8 mouse cellular contexts compared by ENCODE assay signal in genomic region chr19:16955231-16955612, GRCm38 (mm10). TPM values are rescaled to one million over a fixed set of nuclear protein-coding genes. Genes with fewer than 3 reads are reported as not detected.
DNase-seq lines count a peak whose midpoint lies in the region; ATAC-seq and TF ChIP-seq lines count a peak whose summit lies in the region.

No protein-coding gene starts in this region.

- no peaks in the 10 kb centered on the region for H3K36me3 ChIP-seq in lung, embryonic 14.5 days (ENCODE audit: insufficient read depth)
- no peaks in the 10 kb centered on the region for H3K36me3 ChIP-seq in limb, embryonic 13.5 days
- H3K36me3 ChIP-seq in stomach, embryonic 16.5 days (ENCODE audit: control insufficient read depth, insufficient read depth, low read length) = no peaks in the 10 kb centered on the region

- TF ChIP-seq CTCF in lung, embryonic 14.5 days (IDR thresholded peaks at IDR 0.05; ENCODE audit: low read depth) = no peak

- no peak overlapping the region for H3K9ac ChIP-seq in lung, embryonic 14.5 days
- H3K9ac ChIP-seq in limb, embryonic 13.5 days = no peak overlapping the region
- no peak overlapping the region for H3K9ac ChIP-seq in stomach, embryonic 16.5 days (ENCODE audit: low read length)

- H3K4me2 ChIP-seq in lung, embryonic 14.5 days = peak overlapping the region; percentile 88; the same call in 1 of the 2 replicates
- H3K4me2 ChIP-seq in limb, embryonic 13.5 days (replicated peaks) = peak overlapping the region; percentile 82
- H3K4me2 ChIP-seq in stomach, embryonic 16.5 days (ENCODE audit: low read depth, low read length) = 0 out of 2 replicates have a peak overlapping the region, but pooled peaks have one; percentile 85

- 37% methylated on average over 9 of the region's 9 CpGs for WGBS in lung, embryonic 14.5 days
- 64% methylated on average over 9 of the region's 9 CpGs for WGBS in limb, embryonic 13.5 days
- 40% methylated on average over 9 of the region's 9 CpGs for WGBS in stomach, embryonic 16.5 days

- H3K9me3 ChIP-seq in lung, embryonic 14.5 days (ENCODE audit: low read depth, low read length) = no peaks in the 10 kb centered on the region
- H3K9me3 ChIP-seq in limb, embryonic 13.5 days = no peaks in the 10 kb centered on the region
- no peaks in the 10 kb centered on the region for H3K9me3 ChIP-seq in stomach, embryonic 16.5 days (replicated peaks; ENCODE audit: control insufficient read depth, low read length)

- no peak overlapping the region for H3K4me3 ChIP-seq in lung, embryonic 14.5 days (ENCODE audit: low read depth, low read length)
- peak overlapping the region; percentile 42; the same call in 1 of the 2 replicates for H3K4me3 ChIP-seq in limb, embryonic 13.5 days
- no peak overlapping the region for H3K4me3 ChIP-seq in stomach, embryonic 16.5 days (replicated peaks; ENCODE audit: low read length)

- peak; percentile 33 for ATAC-seq in frontal cortex, adult (ENCODE audit: low TSS enrichment)
- no peak; the same call in 1 of the 2 replicates for ATAC-seq in lung, embryonic 14.5 days (ENCODE audit: insufficient read depth)
- ATAC-seq in limb, embryonic 13.5 days (ENCODE audit: low FRiP score, low read depth) = no peak
- ATAC-seq in stomach, embryonic 16.5 days (ENCODE audit: insufficient read depth, low FRiP score) = no peak

- H3K4me1 ChIP-seq in lung, embryonic 14.5 days (ENCODE audit: insufficient read depth) = peaks cover 6% of the 10 kb centered on the region
- peaks cover 15% of the 10 kb centered on the region for H3K4me1 ChIP-seq in limb, embryonic 13.5 days
- H3K4me1 ChIP-seq in stomach, embryonic 16.5 days (ENCODE audit: control insufficient read depth, insufficient read depth, low read length) = peaks cover 7% of the 10 kb centered on the region; the same call in 1 of the 2 replicates

- H3K27ac ChIP-seq in lung, embryonic 14.5 days (ENCODE audit: low read depth) = no peak overlapping the region
- H3K27ac ChIP-seq in limb, embryonic 13.5 days = no peak overlapping the region
- H3K27ac ChIP-seq in stomach, embryonic 16.5 days (ENCODE audit: low read length) = no peak overlapping the region

- no peak for DNase-seq in frontal cortex, postnatal 10 days (ENCODE audit: low spot score in 2 of 2)
- DNase-seq in lung, embryonic 14.5 days = peak; percentile 21
- no peak for DNase-seq in lung, postnatal 10 days
- no peak for DNase-seq in right cerebral cortex, postnatal 10 days (ENCODE audit: low spot score in 2 of 2)
- DNase-seq in kidney, postnatal 10 days = no peak

- peaks cover 14% of the 10 kb centered on the region for H3K27me3 ChIP-seq in lung, embryonic 14.5 days (ENCODE audit: insufficient read depth, low read length)
- H3K27me3 ChIP-seq in limb, embryonic 13.5 days = peaks cover 56% of the 10 kb centered on the region
- H3K27me3 ChIP-seq in stomach, embryonic 16.5 days (ENCODE audit: control insufficient read depth, insufficient read depth, low read length) = peaks cover 25% of the 10 kb centered on the region

RNA-seq across cellular contexts. Expression of gene Prune2, which starts 0.7 kb away (rescaled TPM):
- polyA plus RNA-seq in lung, embryonic 14.5 days (2014; fragmentation: Nextera tagmentation; extraction: Ambion mirVana) = 1.4 and 1.9 TPM in 2 replicates
- polyA plus RNA-seq in limb, embryonic 13.5 days (2015; fragmentation: Nextera tagmentation; extraction: Ambion mirVana) = 1.5 and 1.8 TPM in 2 replicates
- polyA plus RNA-seq in stomach, embryonic 16.5 days (2015; fragmentation: Nextera tagmentation; extraction: Ambion mirVana) = 2.4 and 2.9 TPM in 2 replicates
